Mouse (Mus musculus) intestine, embryonic 15.5 days (tissue): ENCODE results near the gene Tmem129. TPM values are rescaled to one million over a fixed set of nuclear protein-coding genes. Genes with fewer than 3 reads are reported as not detected.

Experiments
- polyA plus RNA-seq: library from polyadenylated mRNA; unstranded; fragments of >200 nt; fragmentation: Nextera tagmentation; extraction: Ambion mirVana; gene quantifications from 2 replicates; pipeline ENCODE4 v1.2.1, GENCODE M21; 2015

Tmem129 gene
- polyA plus RNA-seq, 1 experiment from 2014 or later = 31.8 TPM

Other genes starting within 250 kb of the Tmem129 start
- gene Nkx1-1, start 224.4 kb downstream of the Tmem129 start, polyA plus RNA-seq = not detected in 2 replicates
- gene Fam53a, start 28.8 kb downstream of the Tmem129 start, polyA plus RNA-seq = 51.7 and 52.7 TPM in 2 replicates
- gene Gm9903, start 28.5 kb downstream of the Tmem129 start, polyA plus RNA-seq = 0.26 and 0.30 TPM in 2 replicates
- 196 and 228 TPM in 2 replicates for gene Slbp, start 5.8 kb downstream of the Tmem129 start, polyA plus RNA-seq
- gene Tacc3, start 288 bp downstream of the Tmem129 start, polyA plus RNA-seq = 148 and 172 TPM in 2 replicates
- gene Fgfr3, start 63.3 kb upstream of the Tmem129 start, polyA plus RNA-seq = 11.4 and 11.6 TPM in 2 replicates
- 42.5 and 49.5 TPM in 2 replicates for gene Letm1, start 124.4 kb upstream of the Tmem129 start, polyA plus RNA-seq
- gene Nsd2, start 162.3 kb upstream of the Tmem129 start, polyA plus RNA-seq = 38.8 and 41.3 TPM in 2 replicates